Mouse (Mus musculus) erythroblast, embryonic 14.5 days (primary cell): Measurements from ENCODE around the gene Gtdc1. TPM values are rescaled to one million over a fixed set of nuclear protein-coding genes. Genes with fewer than 3 reads are reported as not detected.

Experiments
- H3K27me3 ChIP-seq: 2 replicates; pipeline ENCODE4 v1.6.1; 2012; ENCODE audit warnings: inconsistent platforms; ENCODE audit not compliant: control insufficient read depth
- H3K36me3 ChIP-seq: 2 replicates; pipeline ENCODE4 v1.6.1; 2012; ENCODE audit warnings: mild to moderate bottlenecking, inconsistent platforms; ENCODE audit not compliant: control insufficient read depth
- H3K4me1 ChIP-seq: 2 replicates; pipeline ENCODE4 v1.6.1; 2012; ENCODE audit warnings: inconsistent platforms; ENCODE audit not compliant: control insufficient read depth
- H3K4me3 ChIP-seq: replicated peaks from 2 replicates; pipeline ENCODE3; 2012; ENCODE audit warnings: moderate library complexity, mild to moderate bottlenecking, inconsistent platforms
- H3K9me3 ChIP-seq: 2 replicates; pipeline ENCODE4 v1.6.1; 2012; ENCODE audit warnings: low read length, inconsistent platforms, mixed read lengths; ENCODE audit not compliant: control insufficient read depth
- GATA1 ChIP-seq: IDR thresholded peaks from 2 replicates; pipeline ENCODE4 v1.6.1; 2012; ENCODE audit warnings: low read length, inconsistent platforms, mixed read lengths
- TAL1 ChIP-seq: IDR thresholded peaks from 3 replicates; pipeline ENCODE4 v1.6.1; 2012; ENCODE audit warnings: low read length, inconsistent platforms, mixed read lengths
- polyA plus RNA-seq: library from polyadenylated mRNA; stranded (reverse); fragments of >175 nt; gene quantifications from 2 replicates; pipeline ENCODE4 v1.2.3, GENCODE M21; 2012

Gtdc1 gene
- polyA plus RNA-seq, 1 experiment: 0.21 TPM

- TF ChIP-seq TAL1 (no peak), GATA1 (no peak)
- Histone ChIP-seq H3K4me3 (no peak overlapping the region), H3K9me3 (no peaks in the 10 kb centered on the region), H3K4me1 (peaks cover 28% of the 10 kb centered on the region), H3K27me3 (no peaks in the 10 kb centered on the region), H3K36me3 (no peaks in the 10 kb centered on the region)
Observed at GRCm38 (mm10) chr2:44918737-44919136, 8.7 kb downstream of the Gtdc1 start.

GRCm38 (mm10) chr2:44916286-44916685 lies 11.2 kb downstream of the Gtdc1 start:
- Histone ChIP-seq H3K4me3 (no peak overlapping the region), H3K27me3 (no peaks in the 10 kb centered on the region), H3K36me3 (no peaks in the 10 kb centered on the region), H3K9me3 (no peaks in the 10 kb centered on the region), H3K4me1 (peaks cover 17% of the 10 kb centered on the region)
- no peak for TF ChIP-seq TAL1
- no peak for TF ChIP-seq GATA1

- Histone ChIP-seq H3K9me3 (no peaks in the 10 kb centered on the region), H3K27me3 (no peaks in the 10 kb centered on the region), H3K4me1 (peaks cover 4% of the 10 kb centered on the region), H3K36me3 (no peaks in the 10 kb centered on the region), H3K4me3 (no peak overlapping the region)
- no peak for TF ChIP-seq GATA1
- no peak for TF ChIP-seq TAL1
Observed at GRCm38 (mm10) chr2:44897801-44898200, 29.7 kb downstream of the Gtdc1 start.

- Histone ChIP-seq H3K4me1 (peaks cover 3% of the 10 kb centered on the region), H3K4me3 (no peak overlapping the region), H3K27me3 (no peaks in the 10 kb centered on the region), H3K9me3 (no peaks in the 10 kb centered on the region), H3K36me3 (no peaks in the 10 kb centered on the region)
- TF ChIP-seq TAL1 (no peak), GATA1 (no peak)
Observed at GRCm38 (mm10) chr2:44873718-44874117, 53.7 kb downstream of the Gtdc1 start.

- Histone ChIP-seq H3K4me3 (no peak overlapping the region), H3K27me3 (no peaks in the 10 kb centered on the region), H3K36me3 (no peaks in the 10 kb centered on the region), H3K4me1 (no peaks in the 10 kb centered on the region), H3K9me3 (no peaks in the 10 kb centered on the region)
- TF ChIP-seq GATA1 (no peak), TAL1 (no peak)
Observed at GRCm38 (mm10) chr2:44864726-44865125, 62.7 kb downstream of the Gtdc1 start.

DNA sequence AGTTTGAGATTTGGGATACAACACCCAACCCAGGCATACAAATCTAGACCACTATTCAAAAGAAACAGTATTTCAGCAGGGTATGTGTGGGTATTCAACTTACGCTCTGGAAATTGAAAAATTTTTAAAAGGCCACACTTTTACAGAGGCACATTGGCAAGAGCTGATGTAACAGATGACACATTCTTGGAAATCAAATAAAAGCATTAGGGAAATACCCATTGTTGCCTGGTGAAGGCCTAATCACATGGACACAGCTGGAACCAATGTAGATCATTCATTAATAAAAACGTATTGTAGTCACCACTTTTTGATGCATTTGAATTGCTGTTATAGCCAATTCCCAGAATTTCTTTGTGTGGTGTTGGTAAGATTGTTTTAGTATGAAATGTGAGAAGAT lies 73.0 kb downstream of the Gtdc1 start:
- Histone ChIP-seq H3K4me1 (no peaks in the 10 kb centered on the region), H3K9me3 (peaks cover 4% of the 10 kb centered on the region), H3K27me3 (no peaks in the 10 kb centered on the region), H3K4me3 (no peak overlapping the region), H3K36me3 (no peaks in the 10 kb centered on the region)
- TF ChIP-seq TAL1 (no peak), GATA1 (no peak)

GRCm38 (mm10) chr2:44849666-44850065 lies 77.8 kb downstream of the Gtdc1 start:
- no peak overlapping the region for H3K4me3 ChIP-seq
- H3K27me3 ChIP-seq: no peaks in the 10 kb centered on the region
- no peaks in the 10 kb centered on the region for H3K4me1 ChIP-seq
- H3K36me3 ChIP-seq: no peaks in the 10 kb centered on the region
- H3K9me3 ChIP-seq: peaks cover 4% of the 10 kb centered on the region
- no peak for TF ChIP-seq TAL1
- no peak for TF ChIP-seq GATA1

- Histone ChIP-seq H3K36me3 (no peaks in the 10 kb centered on the region), H3K4me3 (no peak overlapping the region), H3K4me1 (no peaks in the 10 kb centered on the region), H3K9me3 (peaks cover 4% of the 10 kb centered on the region), H3K27me3 (no peaks in the 10 kb centered on the region)
- TF ChIP-seq TAL1 (no peak), GATA1 (no peak)
Observed at GRCm38 (mm10) chr2:44848156-44848555, 79.3 kb downstream of the Gtdc1 start.

- H3K4me3 ChIP-seq: no peak overlapping the region
- TF ChIP-seq GATA1 (no peak), TAL1 (no peak)
- no peaks in the 10 kb centered on the region for H3K36me3 ChIP-seq
- H3K9me3 ChIP-seq: no peaks in the 10 kb centered on the region
- H3K27me3 ChIP-seq: no peaks in the 10 kb centered on the region
- no peaks in the 10 kb centered on the region for H3K4me1 ChIP-seq
Observed at GRCm38 (mm10) chr2:44845424-44845823, 82.0 kb downstream of the Gtdc1 start.

DNA sequence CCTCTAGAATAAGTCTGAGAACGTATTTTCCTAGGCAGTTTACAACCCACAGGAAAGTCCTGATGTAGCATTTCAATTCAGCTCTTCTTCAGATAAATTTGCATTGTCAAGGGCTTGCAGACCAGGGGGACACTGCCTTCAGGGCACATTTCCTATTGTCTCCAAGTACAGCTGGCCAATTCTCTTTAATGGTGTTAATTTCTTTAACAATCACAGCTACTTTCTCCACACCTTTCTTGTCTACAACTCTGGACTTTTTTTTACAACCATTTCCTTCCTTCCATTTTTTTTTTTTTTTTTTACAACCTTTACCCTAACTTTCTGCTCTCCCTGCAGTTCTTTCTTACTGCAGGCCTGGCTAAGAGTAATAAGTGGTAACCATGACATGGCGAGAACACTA lies 97.7 kb downstream of the Gtdc1 start:
- peaks cover 1% of the 10 kb centered on the region; the same call in 1 of the 2 replicates for H3K4me1 ChIP-seq
- no peaks in the 10 kb centered on the region for H3K36me3 ChIP-seq
- no peak for TF ChIP-seq TAL1
- H3K27me3 ChIP-seq: no peaks in the 10 kb centered on the region
- no peak overlapping the region for H3K4me3 ChIP-seq
- no peaks in the 10 kb centered on the region for H3K9me3 ChIP-seq
